Mouse (Mus musculus) CH12.LX (cell line): ENCODE measurements at regions not wholly inside any gene's neighbourhood (a gene's known extent, or its start where the extent isn't known, plus 50 kb on each side); places are given as distances from the start of the nearest gene placed in this dataset.

ENCODE experiments used
- DNase-seq: peaks from one replicate; pipeline ENCODE4 v3.0.0-alpha.2; 2013; ENCODE audit errors: extremely low read depth
- H3K27ac ChIP-seq: 2 replicates; pipeline ENCODE4 v1.5.1; 2012; ENCODE audit warnings: low read depth, mild to moderate bottlenecking, control low read depth, moderate library complexity; ENCODE audit not compliant: insufficient read depth
- H3K27me3 ChIP-seq: replicated peaks from 2 replicates; pipeline ENCODE3; 2012; ENCODE audit warnings: inconsistent platforms
- H3K36me3 ChIP-seq, 2 experiments: replicated peaks in 1 of 2; 2 replicates each; pipeline versions ENCODE3 to v1.6.1; 2012; ENCODE audit warnings: inconsistent platforms in 1 of 2, low read length in 1 of 2, mild to moderate bottlenecking in 1 of 2, mixed read lengths in 1 of 2, moderate library complexity in 1 of 2; ENCODE audit not compliant: control insufficient read depth in 1 of 2, insufficient read depth in 1 of 2
- H3K4me1 ChIP-seq, 2 experiments: 2 replicates each; pipeline ENCODE4 v1.6.1; 2012; ENCODE audit warnings: inconsistent platforms in 1 of 2, moderate library complexity in 1 of 2; ENCODE audit not compliant: insufficient read depth in 2 of 2, control insufficient read depth in 1 of 2
- H3K4me2 ChIP-seq: 2 replicates; pipeline ENCODE4 v1.6.1; 2012; ENCODE audit warnings: low read depth, mild to moderate bottlenecking, control low read depth; ENCODE audit not compliant: poor library complexity, insufficient read depth, severe bottlenecking
- H3K4me3 ChIP-seq, 3 experiments: fragments of 150-350 bp in 1 of 3; sonication (generic) in 1 of 3; replicated peaks in 1 of 3; 2 replicates each; pipeline versions ENCODE3 to v1.5.1; 2011 to 2012; ENCODE audit warnings: low read depth in 2 of 3, low read length in 2 of 3, mild to moderate bottlenecking in 2 of 3, moderate library complexity in 2 of 3, control low read depth in 1 of 3, improper control_type of control experiment in 1 of 3, inconsistent platforms in 1 of 3, mixed read lengths in 1 of 3; ENCODE audit not compliant: poor library complexity in 1 of 3
- H3K79me2 ChIP-seq: replicated peaks from 2 replicates; pipeline ENCODE4 v1.6.1; 2012; ENCODE audit warnings: mild to moderate bottlenecking, moderate library complexity; ENCODE audit not compliant: control insufficient read depth, poor library complexity, insufficient read depth, severe bottlenecking; ENCODE audit errors: extremely low read depth
- H3K9ac ChIP-seq: 2 replicates; pipeline ENCODE4 v1.6.1; 2012; ENCODE audit warnings: low read depth, mild to moderate bottlenecking, control low read depth, moderate library complexity; ENCODE audit not compliant: insufficient read depth
- H3K9me3 ChIP-seq: replicated peaks from 2 replicates; pipeline ENCODE3; 2012; ENCODE audit warnings: low read length, inconsistent platforms, mixed read lengths
- CHD1 ChIP-seq: IDR thresholded peaks from 2 replicates; pipeline ENCODE4 v1.6.1; 2012; ENCODE audit warnings: low read depth, low read length, improper control_type of control experiment, inconsistent platforms
- ELF1 ChIP-seq: IDR thresholded peaks from 2 replicates; pipeline ENCODE4 v1.6.1; 2014; ENCODE audit warnings: low read depth, mild to moderate bottlenecking, inconsistent platforms, low read length, improper control_type of control experiment
- EP300 ChIP-seq: IDR thresholded peaks from 2 replicates; pipeline ENCODE4 v1.6.1; 2011; ENCODE audit warnings: low read length, improper control_type of control experiment
- GABPA ChIP-seq: IDR thresholded peaks from 2 replicates; pipeline ENCODE4 v1.6.1; 2012; ENCODE audit warnings: low read depth, low read length, improper control_type of control experiment, inconsistent platforms; ENCODE audit not compliant: insufficient replicate concordance
- JUN ChIP-seq: IDR thresholded peaks from 2 replicates; pipeline ENCODE4 v1.6.1; 2011; ENCODE audit warnings: low read depth, mild to moderate bottlenecking, low read length, improper control_type of control experiment, moderate library complexity; ENCODE audit not compliant: insufficient read depth
- JUND ChIP-seq: conservative IDR thresholded peaks from 2 replicates; pipeline ENCODE4 v1.6.1; 2011; ENCODE audit warnings: low read depth, low read length, improper control_type of control experiment
- MAX ChIP-seq: IDR thresholded peaks from 2 replicates; pipeline ENCODE4 v1.6.1; 2011; ENCODE audit warnings: low read length, improper control_type of control experiment
- MAZ ChIP-seq: IDR thresholded peaks from 2 replicates; pipeline ENCODE4 v1.6.1; 2012; ENCODE audit warnings: low read depth, mild to moderate bottlenecking, inconsistent platforms, low read length, improper control_type of control experiment, moderate library complexity
- MEF2A ChIP-seq: IDR thresholded peaks from 2 replicates; pipeline ENCODE4 v1.6.1; 2014; ENCODE audit warnings: low read depth, mild to moderate bottlenecking, inconsistent platforms, low read length, improper control_type of control experiment, borderline replicate concordance
- NELFE ChIP-seq: IDR thresholded peaks from 2 replicates; pipeline ENCODE4 v1.6.1; 2011; ENCODE audit warnings: low read depth, low read length, improper control_type of control experiment
- NRF1 ChIP-seq: IDR thresholded peaks from 2 replicates; pipeline ENCODE4 v1.6.1; 2014; ENCODE audit warnings: low read depth, mild to moderate bottlenecking, inconsistent platforms, low read length, improper control_type of control experiment, moderate library complexity
- PAX5 ChIP-seq: IDR thresholded peaks from 2 replicates; pipeline ENCODE4 v1.6.1; 2012; ENCODE audit warnings: low read length, inconsistent platforms, mixed read lengths
- POLR2AphosphoS2 ChIP-seq: IDR thresholded peaks from 2 replicates; pipeline ENCODE4 v1.6.1; 2011; ENCODE audit warnings: low read depth, low read length, improper control_type of control experiment
- RAD21 ChIP-seq: IDR thresholded peaks from 2 replicates; pipeline ENCODE4 v1.6.1; 2011; ENCODE audit warnings: low read depth, mild to moderate bottlenecking, low read length, improper control_type of control experiment, moderate library complexity
- UBTF ChIP-seq: IDR thresholded peaks from 2 replicates; pipeline ENCODE4 v1.6.1; 2012; ENCODE audit warnings: low read depth, mild to moderate bottlenecking, inconsistent platforms, low read length, improper control_type of control experiment, moderate library complexity
- USF1 ChIP-seq: IDR thresholded peaks from 2 replicates; pipeline ENCODE4 v1.6.1; 2014; ENCODE audit warnings: low read depth, mild to moderate bottlenecking, inconsistent platforms, low read length, improper control_type of control experiment
- ZC3H11A ChIP-seq: IDR thresholded peaks from 2 replicates; pipeline ENCODE4 v1.6.1; 2012; ENCODE audit warnings: low read depth, mild to moderate bottlenecking, inconsistent platforms, low read length, improper control_type of control experiment
- ZKSCAN1 ChIP-seq: IDR thresholded peaks from 2 replicates; pipeline ENCODE4 v1.6.1; 2012; ENCODE audit warnings: low read depth, inconsistent platforms, low read length, improper control_type of control experiment, borderline replicate concordance
- ZMIZ1 ChIP-seq: IDR thresholded peaks from 2 replicates; pipeline ENCODE4 v1.6.1; 2012; ENCODE audit warnings: low read depth, mild to moderate bottlenecking, inconsistent platforms, low read length, improper control_type of control experiment
- ZNF384 ChIP-seq: IDR thresholded peaks from 2 replicates; pipeline ENCODE4 v1.6.1; 2012; ENCODE audit warnings: low read depth, low read length, improper control_type of control experiment, inconsistent platforms
- dilution Hi-C: fragments of 300-500 bp; cut with MboI; formaldehyde crosslinking; loops from 2 replicates; pipeline ENCODE4 v1.14.3; 2020; ENCODE audit warnings: low sequenced_read_pairs; ENCODE audit not compliant: extremely low pct_unique_long_range_greater_than_20kb, extremely low pct_ligation_motif_present
- in situ Hi-C: fragments of 300-500 bp; cut with MboI; formaldehyde crosslinking; loops from 3 replicates; pipeline ENCODE4 v1.14.3; 2019; ENCODE audit warnings: low sequenced_read_pairs, low pct_ligation_motif_present, low pct_unique_long_range_greater_than_20kb, mixed read lengths

GRCm38 (mm10) chr10:66337994-66338393 is 757.9 kb upstream of the Jmjd1c start:
- no peak for DNase-seq
- no peaks in the 10 kb centered on the region for H3K4me1 ChIP-seq
- no peak for TF ChIP-seq ZC3H11A
- no peak for TF ChIP-seq UBTF
- TF ChIP-seq ZNF384, result no peak
- no peak for TF ChIP-seq ELF1
- TF ChIP-seq JUND, result no peak
- TF ChIP-seq ZMIZ1, result no peak
- TF ChIP-seq PAX5, result no peak
- no peak for TF ChIP-seq USF1
- no peak for TF ChIP-seq EP300
- TF ChIP-seq ZKSCAN1, result no peak
- TF ChIP-seq CHD1, result no peak
- TF ChIP-seq POLR2AphosphoS2, result no peak
- no peak overlapping the region for H3K27ac ChIP-seq
- in situ Hi-C loops (no loop called here), dilution Hi-C loops (no loop called here)
- no peak overlapping the region for H3K4me2 ChIP-seq
- no peaks in the 10 kb centered on the region for H3K9me3 ChIP-seq
- no peak overlapping the region for H3K4me3 ChIP-seq
- no peak overlapping the region for H3K9ac ChIP-seq
- H3K79me2 ChIP-seq, result no peaks in the 10 kb centered on the region
- no peaks in the 10 kb centered on the region for H3K27me3 ChIP-seq
- H3K36me3 ChIP-seq, result no peaks in the 10 kb centered on the region

- H3K9ac ChIP-seq, result no peak overlapping the region
- H3K4me3 ChIP-seq, result no peak overlapping the region
- no peak for TF ChIP-seq CHD1
- no peak for TF ChIP-seq MAX
- no peak for TF ChIP-seq GABPA
- no peak for TF ChIP-seq NELFE
- TF ChIP-seq, all 38 proteins: peak for 0
- dilution Hi-C loops (no loop called here), in situ Hi-C loops (no loop called here)
- Histone ChIP-seq H3K4me2 (no peak overlapping the region), H3K79me2 (no peaks in the 10 kb centered on the region), H3K27ac (no peak overlapping the region), H3K4me1 (no peaks in the 10 kb centered on the region), H3K27me3 (no peaks in the 10 kb centered on the region), H3K9me3 (no peaks in the 10 kb centered on the region), H3K36me3 (no peaks in the 10 kb centered on the region)
- no peak for DNase-seq
These were observed 753.0 kb upstream of the Jmjd1c start for GRCm38 (mm10) chr10:66342823-66343350.

GRCm38 (mm10) chr10:66348398-66348797 is 747.5 kb upstream of the Jmjd1c start:
- peak; percentile 5 for DNase-seq
- Histone ChIP-seq H3K4me1 (no peaks in the 10 kb centered on the region), H3K36me3 (no peaks in the 10 kb centered on the region), H3K27me3 (no peaks in the 10 kb centered on the region), H3K4me2 (no peak overlapping the region), H3K9me3 (no peaks in the 10 kb centered on the region), H3K4me3 (no peak overlapping the region), H3K27ac (no peak overlapping the region), H3K79me2 (no peaks in the 10 kb centered on the region), H3K9ac (no peak overlapping the region)
- in situ Hi-C loops (no loop called here), dilution Hi-C loops (no loop called here)
- TF ChIP-seq NELFE (no peak), EP300 (no peak), MEF2A (no peak), RAD21 (no peak; the same call in 1 of the 2 replicates), NRF1 (no peak), MAZ (no peak), JUN (no peak), ELF1 (no peak)
